Mouse (Mus musculus) heart, embryonic 16.5 days (tissue): Measurements from ENCODE around the gene Kiss1. TPM values are rescaled to one million over a fixed set of nuclear protein-coding genes. Genes with fewer than 3 reads are reported as not detected.
A peak's percentile ranks its signal among the peaks of the same experiment; 100 is the strongest.

Experiments
- ATAC-seq: fragments of 200-750 bp; cut with Nextera tagmentation; replicated peaks from 2 replicates; pipeline ENCODE4 v1.8.0; 2017; ENCODE audit warnings: moderate number of reproducible peaks; ENCODE audit not compliant: insufficient read depth, low FRiP score; ENCODE audit errors: extremely low read depth
- H3K27ac ChIP-seq: fragments of 300-500 bp; sonication (generic); 2 replicates; pipeline ENCODE4 v1.5.1; 2014; ENCODE audit warnings: mild to moderate bottlenecking, low read length, control low read depth, moderate library complexity
- H3K27me3 ChIP-seq: fragments of 300-500 bp; sonication (generic); 2 replicates; pipeline ENCODE4 v1.6.1; 2014; ENCODE audit warnings: low read length, mixed read lengths; ENCODE audit not compliant: control insufficient read depth, insufficient read depth
- H3K36me3 ChIP-seq: fragments of 300-500 bp; sonication (generic); 2 replicates; pipeline ENCODE4 v1.6.1; 2014; ENCODE audit not compliant: control insufficient read depth, insufficient read depth
- H3K4me1 ChIP-seq: fragments of 300-500 bp; sonication (generic); 2 replicates; pipeline ENCODE4 v1.6.1; 2014; ENCODE audit warnings: low read length, mixed read lengths; ENCODE audit not compliant: control insufficient read depth, insufficient read depth
- H3K4me2 ChIP-seq: fragments of 300-500 bp; sonication (generic); 2 replicates; pipeline ENCODE4 v1.6.1; 2014; ENCODE audit warnings: low read depth, mild to moderate bottlenecking, control low read depth, low read length
- H3K4me3 ChIP-seq: fragments of 300-500 bp; sonication (generic); 2 replicates; pipeline ENCODE4 v1.5.1; 2014; ENCODE audit warnings: mild to moderate bottlenecking, control low read depth, low read length
- H3K9ac ChIP-seq: fragments of 300-500 bp; sonication (generic); 2 replicates; pipeline ENCODE4 v1.6.1; 2014; ENCODE audit warnings: low read length, control low read depth
- H3K9me3 ChIP-seq: fragments of 300-500 bp; sonication (generic); replicated peaks from 2 replicates; pipeline ENCODE4 v1.6.1; 2016; ENCODE audit warnings: low read length; ENCODE audit not compliant: control insufficient read depth
- WGBS: fragments of 180-500 bp; shearing (Covaris S2); extraction: QIAGEN DNeasy Blood & Tissue Kit; methylation state at CpG from one replicate; pipeline ENCODE4 v1.1.7; 2014; 5-methylcytosine and 5-hydroxymethylcytosine counted together
- polyA plus RNA-seq: library from polyadenylated mRNA; unstranded; fragments of >200 nt; fragmentation: Nextera tagmentation; extraction: Ambion mirVana; gene quantifications from 2 replicates; pipeline ENCODE4 v1.2.1, GENCODE M21; 2015

Gene Kiss1
- polyA plus RNA-seq, 1 experiment from 2014 or later, result not detected

DNA sequence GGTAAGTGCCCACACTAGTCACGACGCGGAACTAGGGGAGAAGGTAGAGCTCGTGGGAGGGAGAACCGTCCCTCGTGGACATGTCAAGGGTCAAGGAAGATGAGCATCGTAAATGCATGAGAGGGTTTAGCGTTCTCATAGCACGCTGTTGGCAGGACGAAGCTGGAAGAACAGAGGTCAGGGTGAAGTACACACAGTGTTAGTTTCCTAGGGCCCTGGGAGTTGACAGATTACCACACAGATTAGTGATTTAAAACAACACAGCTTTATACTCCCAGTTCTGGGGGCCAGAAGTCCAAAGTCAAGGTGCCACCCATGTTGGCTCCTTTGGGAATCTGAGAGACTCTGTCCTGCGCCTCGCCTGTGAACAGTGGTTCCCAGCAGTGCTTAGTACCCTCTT, 33.8 kb upstream of the Kiss1 start:
- Histone ChIP-seq H3K36me3 (peaks cover 9% of the 10 kb centered on the region), H3K4me3 (no peak overlapping the region), H3K9ac (no peak overlapping the region), H3K4me2 (no peak overlapping the region), H3K4me1 (peaks cover 9% of the 10 kb centered on the region), H3K27me3 (no peaks in the 10 kb centered on the region), H3K27ac (no peak overlapping the region), H3K9me3 (no peaks in the 10 kb centered on the region)
- no peak for ATAC-seq
- WGBS, result 88% methylated on average over 12 of the region's 12 CpGs

DNA sequence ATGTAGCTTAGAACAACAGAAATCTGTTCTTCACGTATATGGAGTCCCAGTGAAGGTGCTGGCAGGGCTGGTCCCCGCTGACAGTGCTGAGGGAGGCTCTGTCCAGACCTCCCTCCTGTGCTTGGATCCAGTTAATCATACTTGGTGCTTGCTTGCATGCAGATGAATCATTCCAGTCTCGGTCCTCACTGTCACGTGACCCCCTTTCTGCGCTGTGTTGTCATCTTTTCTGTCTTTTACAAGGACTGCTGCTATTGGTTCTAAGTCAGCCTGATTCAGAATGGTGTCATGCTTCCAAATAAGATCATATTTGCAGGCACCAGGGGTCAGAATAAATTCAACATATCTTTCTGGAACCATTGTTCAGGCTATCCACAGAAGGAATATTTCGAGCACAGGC, 29.8 kb upstream of the Kiss1 start:
- H3K9me3 ChIP-seq, result no peaks in the 10 kb centered on the region
- peaks cover 25% of the 10 kb centered on the region for H3K4me1 ChIP-seq
- H3K27ac ChIP-seq, result no peak overlapping the region
- 87% methylated on average over 6 of the region's 6 CpGs for WGBS
- peaks cover 8% of the 10 kb centered on the region; the same call in 1 of the 2 replicates for H3K36me3 ChIP-seq
- no peak overlapping the region for H3K4me2 ChIP-seq
- ATAC-seq, result no peak
- H3K27me3 ChIP-seq, result no peaks in the 10 kb centered on the region
- H3K4me3 ChIP-seq, result no peak overlapping the region
- H3K9ac ChIP-seq, result no peak overlapping the region

DNA sequence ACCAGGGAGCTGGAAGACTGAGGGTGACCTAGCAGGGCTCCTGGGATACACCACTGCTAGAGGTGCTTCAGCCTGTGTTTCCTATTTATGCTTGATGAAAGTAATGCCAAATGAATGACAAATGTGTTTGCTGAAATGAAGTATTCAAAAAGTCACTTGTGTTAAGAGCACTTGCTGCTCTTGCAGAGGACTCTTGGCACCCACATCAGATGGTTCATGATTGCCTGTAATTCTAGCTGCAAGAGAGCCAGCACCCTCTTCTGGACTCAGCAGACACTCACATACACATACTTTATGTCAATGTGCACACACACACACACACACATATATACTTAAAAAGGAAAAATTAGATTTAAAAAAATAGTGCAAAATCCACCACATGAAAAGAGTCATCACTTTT, 29.1 kb upstream of the Kiss1 start:
- H3K27me3 ChIP-seq, result no peaks in the 10 kb centered on the region
- no peak overlapping the region for H3K9ac ChIP-seq
- no peak overlapping the region for H3K27ac ChIP-seq
- ATAC-seq, result no peak
- H3K36me3 ChIP-seq, result peaks cover 6% of the 10 kb centered on the region; the same call in 1 of the 2 replicates
- H3K4me3 ChIP-seq, result no peak overlapping the region
- H3K4me1 ChIP-seq, result peaks cover 25% of the 10 kb centered on the region
- no peaks in the 10 kb centered on the region for H3K9me3 ChIP-seq
- H3K4me2 ChIP-seq, result no peak overlapping the region

DNA sequence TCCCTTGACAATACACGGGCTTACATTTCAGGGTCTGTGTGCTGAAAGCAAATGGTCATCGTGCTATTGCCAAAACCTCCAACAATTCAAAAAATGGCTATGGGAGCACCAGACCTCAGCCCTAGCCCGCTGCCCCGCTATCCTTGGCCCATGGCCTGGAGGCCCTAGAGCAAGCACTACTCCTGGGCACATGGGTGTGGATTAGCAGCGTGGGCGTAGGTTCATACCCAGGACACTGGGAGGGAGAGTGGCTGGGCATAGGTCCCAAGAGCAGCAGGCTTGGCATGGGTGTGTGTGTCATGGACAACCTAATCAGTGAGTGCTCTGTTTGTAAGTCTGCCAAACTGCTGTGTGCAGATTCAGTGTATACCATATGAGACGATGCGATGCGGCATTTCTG, 25.3 kb upstream of the Kiss1 start:
- Histone ChIP-seq H3K36me3 (peaks cover 15% of the 10 kb centered on the region; the same call in 1 of the 2 replicates), H3K27ac (peak overlapping the region; percentile 75)

DNA sequence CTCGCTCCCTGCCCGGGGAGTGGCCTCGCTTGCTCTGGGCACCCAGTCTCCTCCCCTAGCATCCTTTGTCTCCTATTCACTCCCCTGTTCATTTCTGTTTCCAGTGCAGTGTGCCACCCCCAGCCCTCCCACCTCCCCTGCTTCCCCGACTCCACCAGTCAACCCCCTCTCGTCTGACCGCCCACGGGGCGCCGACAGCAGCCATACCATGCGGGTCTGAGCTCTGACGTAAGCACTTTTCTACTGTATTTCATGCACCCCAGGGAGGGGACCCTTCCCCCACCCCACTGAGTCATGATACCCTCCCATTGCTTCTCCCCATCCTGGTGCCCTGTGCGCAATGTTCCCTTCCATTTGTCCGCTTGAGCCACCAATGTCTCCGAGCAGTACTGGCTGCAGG, 22.9 kb upstream of the Kiss1 start:
- no peaks in the 10 kb centered on the region for H3K9me3 ChIP-seq
- no peak overlapping the region for H3K9ac ChIP-seq
- no peaks in the 10 kb centered on the region for H3K27me3 ChIP-seq
- H3K4me1 ChIP-seq, result peaks cover 41% of the 10 kb centered on the region
- peaks cover 14% of the 10 kb centered on the region; the same call in 1 of the 2 replicates for H3K36me3 ChIP-seq
- no peak overlapping the region for H3K27ac ChIP-seq
- no peak for ATAC-seq
- WGBS, result 53% methylated on average over 14 of the region's 14 CpGs
- no peak overlapping the region for H3K4me2 ChIP-seq
- no peak overlapping the region for H3K4me3 ChIP-seq

More for the DNA sequence above, 25.3 kb upstream of the Kiss1 start:
- no peaks in the 10 kb centered on the region for H3K27me3 ChIP-seq
- H3K9me3 ChIP-seq, result no peaks in the 10 kb centered on the region
- ATAC-seq, result peak; percentile 91
- no peak overlapping the region for H3K9ac ChIP-seq
- no peak overlapping the region for H3K4me3 ChIP-seq
- 51% methylated on average over 9 of the region's 9 CpGs for WGBS
- H3K4me2 ChIP-seq, result no peak overlapping the region
- H3K4me1 ChIP-seq, result peaks cover 25% of the 10 kb centered on the region

DNA sequence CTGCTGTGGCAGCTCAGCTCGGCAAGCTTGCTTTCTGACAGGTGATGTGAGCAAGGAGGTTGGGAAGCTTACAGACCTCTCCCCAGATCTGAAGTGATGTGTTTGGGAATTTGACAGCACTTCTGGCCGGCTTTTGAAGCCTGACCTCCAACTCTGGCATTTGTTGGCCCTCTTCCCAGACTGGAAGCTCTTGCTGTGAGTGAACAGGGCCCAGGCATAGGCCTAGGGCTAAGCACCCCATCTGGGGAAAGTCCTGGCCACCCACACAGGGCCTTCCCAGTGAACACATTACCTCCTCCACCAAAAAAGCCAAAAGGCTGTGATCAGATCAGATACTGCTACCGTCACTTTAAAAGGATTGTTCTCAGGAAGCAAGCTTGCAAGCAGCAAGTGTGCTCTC, 19.1 kb upstream of the Kiss1 start:
- Histone ChIP-seq H3K27me3 (no peaks in the 10 kb centered on the region), H3K4me3 (no peak overlapping the region), H3K9me3 (no peaks in the 10 kb centered on the region), H3K27ac (peak overlapping the region; percentile 85), H3K36me3 (peaks cover 10% of the 10 kb centered on the region; the same call in 1 of the 2 replicates), H3K4me2 (no peak overlapping the region), H3K4me1 (peaks cover 21% of the 10 kb centered on the region), H3K9ac (peak overlapping the region; percentile 18; the same call in 1 of the 2 replicates)
- peak; percentile 79 for ATAC-seq
- 15% methylated on average over 3 of the region's 3 CpGs for WGBS

DNA sequence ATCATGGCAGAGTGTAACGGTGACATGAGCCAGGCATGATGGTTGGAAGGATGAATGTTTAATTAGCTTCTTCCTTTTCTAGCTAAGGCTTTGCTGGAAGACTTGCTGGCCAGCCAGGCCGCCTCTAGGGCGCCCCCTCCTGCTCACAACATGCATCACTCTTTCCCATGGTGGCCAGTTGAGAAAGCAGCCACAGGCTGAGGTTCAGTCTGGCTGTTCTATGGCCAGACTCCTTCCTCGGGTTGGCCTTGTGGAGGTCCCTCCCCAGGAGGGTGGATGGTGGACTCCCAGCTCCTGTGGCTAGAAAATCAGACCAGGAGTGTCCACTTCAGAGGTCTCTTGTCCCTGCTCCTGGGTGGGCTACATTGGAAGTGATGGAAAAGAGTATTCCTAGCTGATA, 14.8 kb upstream of the Kiss1 start:
- H3K27me3 ChIP-seq, result no peaks in the 10 kb centered on the region
- no peak for ATAC-seq
- no peak overlapping the region for H3K4me2 ChIP-seq
- no peaks in the 10 kb centered on the region for H3K9me3 ChIP-seq
- no peak overlapping the region for H3K4me3 ChIP-seq
- no peaks in the 10 kb centered on the region for H3K36me3 ChIP-seq
- WGBS, result 8% methylated on average over 4 of the region's 4 CpGs
- peaks cover 20% of the 10 kb centered on the region for H3K4me1 ChIP-seq
- H3K27ac ChIP-seq, result no peak overlapping the region
- no peak overlapping the region for H3K9ac ChIP-seq

DNA sequence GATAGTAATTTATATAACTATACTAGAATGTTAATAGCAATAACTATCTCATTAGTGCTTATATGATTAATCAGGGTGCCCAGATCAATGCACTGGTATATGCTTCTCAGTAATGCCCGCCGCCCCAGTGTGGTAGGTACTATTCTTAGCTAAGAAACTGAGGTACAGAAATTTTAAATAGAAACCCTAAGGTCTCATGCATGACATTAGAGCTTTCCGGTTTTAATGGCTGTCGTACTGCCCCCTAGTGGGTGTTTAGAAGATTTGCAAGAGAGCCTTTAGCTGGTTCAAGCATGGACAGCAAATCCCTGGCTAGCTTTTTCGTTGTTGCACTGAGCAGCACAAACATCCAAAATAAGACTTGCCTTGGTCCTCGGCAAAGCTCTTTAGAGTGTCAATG, 14.4 kb upstream of the Kiss1 start:
- WGBS, result 9% methylated on average over 6 of the region's 6 CpGs
- ATAC-seq, result 0 out of 2 replicates have a peak, but pooled peaks have one; percentile 17
- Histone ChIP-seq H3K4me1 (peaks cover 18% of the 10 kb centered on the region), H3K9me3 (no peaks in the 10 kb centered on the region), H3K4me2 (no peak overlapping the region), H3K27ac (no peak overlapping the region), H3K36me3 (no peaks in the 10 kb centered on the region), H3K9ac (no peak overlapping the region), H3K27me3 (no peaks in the 10 kb centered on the region), H3K4me3 (no peak overlapping the region)

DNA sequence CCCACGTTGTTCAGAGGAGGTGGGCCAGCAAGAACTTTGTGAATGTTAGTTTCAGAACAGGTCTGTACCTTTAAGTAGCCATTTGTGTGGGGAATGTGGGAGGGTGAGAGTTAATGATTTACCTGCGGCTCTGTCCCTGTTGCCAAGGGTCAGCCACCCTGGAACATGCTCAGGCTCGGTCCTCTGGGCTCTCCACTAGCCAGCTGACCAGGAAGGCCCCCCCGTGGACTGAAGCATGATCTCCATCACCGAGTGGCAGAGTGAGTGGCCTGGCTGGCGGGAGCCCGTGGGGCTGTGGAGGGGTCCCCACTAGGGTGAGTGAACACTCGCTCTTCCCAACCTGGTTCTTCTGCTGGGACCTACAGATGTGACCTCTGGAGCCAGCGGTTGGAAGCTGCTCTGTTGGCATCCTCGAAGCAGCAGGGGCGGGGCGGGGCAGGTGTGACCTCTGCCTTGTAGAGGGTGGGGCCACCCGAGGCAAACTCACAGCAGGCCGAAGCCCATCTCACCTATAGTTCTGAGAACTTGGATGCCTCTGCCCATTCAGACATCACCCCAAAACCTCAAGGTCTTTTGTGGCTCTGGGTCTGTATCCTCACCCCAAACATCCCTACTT, 11.9 kb upstream of the Kiss1 start, which contains the start of gene Golt1a:
Gene Golt1a, plus strand, starts transcription at position 149 of the 616 bp plus-strand sequence.
- Histone ChIP-seq H3K4me2 (no peak within 1 kb of the TSS), H3K9ac (no peak within 1 kb of the TSS), H3K4me1 (peaks cover 8% of the 10 kb centered on the region), H3K4me3 (no peak within 1 kb of the TSS), H3K36me3 (no peaks in the 10 kb centered on the region), H3K27me3 (no peaks in the 10 kb centered on the region), H3K27ac (no peak within 1 kb of the TSS), H3K9me3 (no peaks in the 10 kb centered on the region)
- no peak for ATAC-seq
- 67% methylated on average over 14 of the region's 14 CpGs for WGBS
